Mouse (Mus musculus): ENCODE data around the gene Coasy. TPM values are rescaled to one million over a fixed set of nuclear protein-coding genes. Genes with fewer than 3 reads are reported as not detected.
A peak's percentile ranks its signal among the peaks of the same experiment; 100 is the strongest.

Gene Coasy
- total RNA-seq (2017) = 11.5 and 18.7 TPM in 2 replicates

GRCm38 (mm10) chr11:101082208-101083082, at the start of gene Coasy:
TSS of gene Coasy (plus strand) at chr11:101082565.
- ATAC-seq (ENCODE audit: extremely low read depth, insufficient number of reproducible peaks, low FRiP score, poor library complexity, severe bottlenecking) = peak; percentile 67

DNA sequence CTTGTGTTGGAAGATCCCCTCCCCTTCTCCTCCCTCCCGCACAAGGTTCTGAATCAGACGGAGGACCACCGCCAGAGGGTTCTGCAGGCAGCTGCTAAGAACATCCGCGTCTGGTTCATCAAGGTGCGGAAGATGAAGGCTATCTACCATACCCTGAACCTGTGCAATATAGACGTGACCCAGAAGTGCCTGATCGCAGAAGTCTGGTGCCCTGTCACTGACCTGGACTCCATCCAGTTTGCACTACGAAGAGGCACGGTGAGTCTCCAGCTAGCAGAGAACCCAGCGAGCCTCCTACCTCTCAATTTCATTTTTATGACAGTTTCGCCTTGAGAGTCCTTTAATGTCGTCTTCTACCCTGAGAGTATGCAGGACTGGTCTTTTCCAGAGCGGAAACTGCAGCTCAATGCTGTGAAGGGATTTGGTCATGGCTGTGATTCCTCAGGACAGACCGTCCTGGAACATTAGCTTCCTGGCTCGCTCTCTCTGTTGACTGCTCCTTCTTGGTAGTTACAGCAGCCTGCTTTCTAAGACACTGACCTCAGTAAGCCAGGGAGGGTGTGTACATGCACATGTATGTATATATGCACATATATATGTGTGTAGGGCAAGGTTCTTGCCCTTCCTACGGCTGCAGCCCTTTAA, 48.4 kb upstream of the Coasy start:
- no peak for ATAC-seq (ENCODE audit: extremely low read depth, insufficient number of reproducible peaks, low FRiP score, poor library complexity, severe bottlenecking)

DNA sequence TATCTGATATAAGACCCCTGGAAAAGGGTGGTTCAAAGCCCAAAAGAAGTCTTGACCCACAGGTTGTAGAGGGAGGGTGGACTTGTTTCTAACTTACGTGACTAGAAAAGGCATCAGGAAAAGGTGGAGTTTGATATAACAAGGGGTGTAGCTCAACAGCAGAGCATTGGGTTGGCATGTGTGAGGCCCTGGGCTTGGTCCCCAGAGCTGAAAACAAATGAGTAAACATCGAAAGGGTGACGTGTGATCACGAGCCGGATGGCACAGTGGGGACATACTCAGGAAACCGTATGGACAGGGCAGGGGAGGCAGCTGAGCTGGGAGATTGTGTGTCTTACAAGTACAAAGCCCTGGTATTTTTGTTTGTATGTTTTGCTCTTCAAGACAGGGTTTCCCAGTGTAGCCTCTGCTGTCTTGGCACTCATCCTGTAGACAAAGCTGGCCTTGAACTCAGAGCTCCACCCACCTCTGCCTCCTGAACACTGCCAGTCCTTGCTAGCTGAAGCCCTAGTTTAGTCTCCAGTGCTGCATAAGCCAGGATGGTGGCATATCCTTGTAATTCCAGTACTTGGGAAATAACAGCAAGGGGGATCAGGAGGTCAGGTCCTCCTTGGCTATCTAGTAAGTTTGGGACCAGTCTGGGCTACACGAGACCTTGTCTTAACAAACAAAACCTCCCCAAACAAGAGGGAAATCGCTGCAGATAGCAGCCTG, 47.6 kb upstream of the Coasy start:
- no peak for ATAC-seq (ENCODE audit: extremely low read depth, insufficient number of reproducible peaks, low FRiP score, poor library complexity, severe bottlenecking)

- no peak for ATAC-seq (ENCODE audit: extremely low read depth, insufficient number of reproducible peaks, low FRiP score, poor library complexity, severe bottlenecking)
Measured at GRCm38 (mm10) chr11:101035328-101035695, 47.1 kb upstream of the Coasy start.

GRCm38 (mm10) chr11:101037795-101038194, 44.6 kb upstream of the Coasy start:
- no peak for ATAC-seq (ENCODE audit: extremely low read depth, insufficient number of reproducible peaks, low FRiP score, poor library complexity, severe bottlenecking)

DNA sequence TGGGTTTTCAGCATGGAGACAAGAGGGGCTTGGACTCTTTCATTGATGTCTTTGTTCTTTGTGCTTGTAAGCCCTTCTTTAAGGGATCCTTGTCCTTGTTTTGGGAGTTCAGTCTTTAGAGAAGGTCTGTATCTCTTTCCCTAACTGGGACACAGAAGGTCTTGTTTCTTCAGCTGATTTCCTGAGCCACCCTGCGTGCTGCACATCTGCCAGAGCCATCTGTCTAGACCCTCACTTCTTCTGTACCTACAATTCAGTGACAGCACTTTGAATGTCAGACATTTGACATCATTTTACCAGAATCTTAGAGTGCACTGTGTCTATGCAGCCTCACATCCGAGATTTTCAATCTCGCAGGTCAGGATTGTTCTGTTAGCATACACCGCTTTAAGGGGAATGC, 36.5 kb upstream of the Coasy start:
- no peak for ATAC-seq (ENCODE audit: extremely low read depth, insufficient number of reproducible peaks, low FRiP score, poor library complexity, severe bottlenecking)

- no peak for ATAC-seq (ENCODE audit: extremely low read depth, insufficient number of reproducible peaks, low FRiP score, poor library complexity, severe bottlenecking)
Measured at GRCm38 (mm10) chr11:101046440-101046839, 35.9 kb upstream of the Coasy start.

GRCm38 (mm10) chr11:101047502-101047901, 34.9 kb upstream of the Coasy start:
- ATAC-seq (ENCODE audit: extremely low read depth, insufficient number of reproducible peaks, low FRiP score, poor library complexity, severe bottlenecking) = no peak

GRCm38 (mm10) chr11:101050359-101050758, 32.0 kb upstream of the Coasy start:
- no peak for ATAC-seq (ENCODE audit: extremely low read depth, insufficient number of reproducible peaks, low FRiP score, poor library complexity, severe bottlenecking)

- ATAC-seq (ENCODE audit: extremely low read depth, insufficient number of reproducible peaks, low FRiP score, poor library complexity, severe bottlenecking) = no peak
Measured at GRCm38 (mm10) chr11:101051051-101051493, 31.3 kb upstream of the Coasy start.

DNA sequence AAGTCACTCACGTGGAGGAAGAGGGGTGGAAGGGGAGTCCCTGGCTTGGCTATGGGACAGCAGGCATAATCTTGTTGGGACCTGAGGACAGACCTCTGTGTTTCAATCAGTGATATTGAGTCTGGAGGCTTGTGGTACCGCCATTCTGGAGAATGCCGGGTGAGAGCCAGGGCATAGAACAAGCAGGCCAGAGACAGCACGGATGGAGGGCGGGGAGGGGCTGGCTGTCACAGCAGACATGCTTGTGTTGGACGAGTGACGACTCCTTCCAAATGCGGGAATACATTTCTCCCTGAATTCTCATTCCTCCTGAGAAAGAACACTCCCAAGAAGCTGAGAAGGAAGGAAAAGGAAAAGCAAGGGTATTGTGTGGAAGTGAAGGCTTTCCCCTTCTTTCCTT, 30.7 kb upstream of the Coasy start:
- ATAC-seq (ENCODE audit: extremely low read depth, insufficient number of reproducible peaks, low FRiP score, poor library complexity, severe bottlenecking) = no peak

DNA sequence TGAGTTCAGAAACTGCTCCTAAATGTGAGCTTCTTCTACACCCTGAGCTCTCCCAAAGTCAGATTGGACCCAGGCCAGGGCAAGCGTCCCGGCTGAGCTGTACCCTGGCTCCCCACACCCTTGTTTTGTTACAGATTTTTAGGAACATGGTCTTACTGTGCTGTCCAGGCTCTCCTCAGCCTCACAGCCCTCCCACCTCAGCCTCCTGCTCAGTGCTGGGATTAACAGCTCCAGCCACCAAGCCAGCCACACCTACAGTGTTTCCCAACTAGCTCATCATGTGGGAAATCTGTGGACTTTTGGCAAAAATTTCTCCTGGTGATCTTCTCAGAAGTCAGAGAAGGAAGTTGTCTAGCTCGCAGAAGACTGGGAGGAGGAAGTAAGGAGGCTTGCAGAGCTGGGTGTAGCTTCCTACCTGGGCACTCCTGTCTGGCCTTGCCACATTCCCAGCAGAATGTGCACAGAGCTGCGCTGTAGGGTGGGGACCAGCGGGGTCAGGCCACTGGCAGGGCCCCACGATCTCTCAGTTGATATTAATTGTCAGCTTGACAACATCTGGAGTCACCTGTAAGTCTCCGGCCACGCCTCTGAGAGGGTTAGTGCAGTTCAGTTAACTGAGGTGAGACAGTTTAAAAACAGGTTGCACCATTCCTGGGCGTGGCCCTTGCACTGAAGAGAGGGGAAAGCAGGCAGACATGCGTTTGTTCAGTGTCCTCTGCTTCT, 29.5 kb upstream of the Coasy start:
- no peak for ATAC-seq (ENCODE audit: extremely low read depth, insufficient number of reproducible peaks, low FRiP score, poor library complexity, severe bottlenecking)

DNA sequence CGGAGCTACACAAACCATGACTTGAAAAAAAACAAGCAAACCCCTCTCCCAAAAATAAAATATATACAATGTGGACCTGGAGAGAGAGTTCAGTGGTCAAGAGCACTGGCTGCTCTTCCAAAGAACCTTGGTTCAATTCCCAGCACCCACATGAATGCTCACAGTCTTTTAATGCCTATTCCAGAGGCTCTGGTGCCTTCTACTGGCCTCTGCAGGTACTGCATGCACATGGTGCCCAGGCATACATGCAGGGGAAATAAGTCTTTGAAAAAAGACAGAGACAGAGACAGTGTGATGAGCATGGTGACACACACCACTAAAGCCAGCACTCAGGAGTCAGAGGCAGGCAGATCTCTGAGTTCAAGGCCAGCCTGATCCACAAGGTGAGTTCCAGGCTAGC, 28.4 kb upstream of the Coasy start:
- no peak for ATAC-seq (ENCODE audit: extremely low read depth, insufficient number of reproducible peaks, low FRiP score, poor library complexity, severe bottlenecking)

- ATAC-seq (ENCODE audit: extremely low read depth, insufficient number of reproducible peaks, low FRiP score, poor library complexity, severe bottlenecking) = no peak
Measured at GRCm38 (mm10) chr11:101055418-101055817, 26.9 kb upstream of the Coasy start.

- no peak for ATAC-seq (ENCODE audit: extremely low read depth, insufficient number of reproducible peaks, low FRiP score, poor library complexity, severe bottlenecking)
Measured at GRCm38 (mm10) chr11:101056885-101057284, 25.5 kb upstream of the Coasy start.

GRCm38 (mm10) chr11:101057860-101058259, 24.5 kb upstream of the Coasy start:
- peak; percentile 60; the same call in 1 of the 2 replicates for ATAC-seq (ENCODE audit: extremely low read depth, insufficient number of reproducible peaks, low FRiP score, poor library complexity, severe bottlenecking)

GRCm38 (mm10) chr11:101058726-101059125, 23.6 kb upstream of the Coasy start:
- no peak for ATAC-seq (ENCODE audit: extremely low read depth, insufficient number of reproducible peaks, low FRiP score, poor library complexity, severe bottlenecking)

GRCm38 (mm10) chr11:101059473-101059872, 22.9 kb upstream of the Coasy start:
- no peak for ATAC-seq (ENCODE audit: extremely low read depth, insufficient number of reproducible peaks, low FRiP score, poor library complexity, severe bottlenecking)

GRCm38 (mm10) chr11:101060126-101060525, 22.2 kb upstream of the Coasy start:
- no peak for ATAC-seq (ENCODE audit: extremely low read depth, insufficient number of reproducible peaks, low FRiP score, poor library complexity, severe bottlenecking)

Data from neutrophil, adult 5-6 weeks (primary cell).